Mouse (Mus musculus): Measurements from ENCODE around the gene Slc6a6.

Slc6a6 gene

GRCm38 (mm10) chr6:91700823-91701621, 17.2 kb downstream of the Slc6a6 start:
- DNase-seq (ENCODE audit: low read depth, low spot score): no peak

DNA sequence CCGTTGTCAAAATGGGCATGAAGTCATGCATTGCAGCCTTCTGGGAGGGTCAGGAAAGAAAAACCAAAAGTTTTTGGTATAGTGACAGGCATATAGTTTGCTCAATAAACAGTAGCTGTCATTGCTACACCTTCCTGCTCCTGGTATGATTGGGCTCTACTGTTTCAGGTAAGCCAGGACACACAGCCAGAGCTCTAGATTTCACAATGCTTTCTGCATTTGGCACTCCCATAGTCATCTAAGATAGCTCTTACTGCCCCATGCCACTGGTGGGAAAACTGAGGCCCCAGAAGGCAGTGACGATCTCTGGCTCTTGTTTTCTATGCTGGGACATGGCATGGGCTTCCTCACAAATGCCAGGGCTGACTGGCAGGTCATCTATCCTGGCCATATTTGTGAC, 19.6 kb downstream of the Slc6a6 start:
- no peak for DNase-seq (ENCODE audit: low read depth, low spot score)

DNA sequence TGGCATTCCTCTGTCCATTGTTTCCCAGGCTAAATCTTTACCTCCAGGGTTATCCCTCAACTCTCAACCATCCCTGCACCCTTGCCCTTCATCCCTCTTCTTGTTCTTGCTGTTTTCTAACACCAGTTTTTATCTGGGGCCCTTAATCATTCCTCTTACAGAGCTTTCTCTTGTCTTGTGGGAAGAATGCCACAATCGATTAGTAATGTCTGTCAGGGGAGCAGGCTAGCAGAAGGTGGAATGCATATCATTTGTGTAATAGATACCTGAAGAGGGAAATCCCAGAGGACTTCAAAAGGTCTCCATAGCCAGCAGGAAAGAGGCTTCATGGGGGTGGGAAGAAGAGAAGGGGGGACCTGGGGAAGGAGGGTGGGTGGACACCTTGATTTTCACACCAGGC, 20.6 kb downstream of the Slc6a6 start:
- no peak for DNase-seq (ENCODE audit: low read depth, low spot score)

DNA sequence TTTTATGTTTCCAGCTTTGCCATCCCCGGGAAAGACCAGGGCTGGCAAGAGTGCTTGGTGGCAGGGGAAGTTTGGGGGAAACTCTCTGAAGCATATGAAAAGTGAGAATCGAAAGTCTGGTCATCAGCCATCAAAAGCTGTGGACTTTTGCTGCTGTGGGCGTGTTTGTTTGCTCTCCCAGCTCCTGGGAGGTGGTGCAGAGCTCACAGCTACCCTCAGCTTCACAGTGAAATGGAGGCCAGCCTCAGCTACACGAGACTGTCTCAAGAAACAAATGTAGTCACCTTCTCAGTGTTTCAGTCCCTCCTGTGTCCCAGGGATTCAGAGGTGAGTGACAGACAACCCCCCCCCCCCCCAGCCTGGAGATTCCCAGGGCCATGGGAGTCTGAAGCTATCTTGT, 21.8 kb downstream of the Slc6a6 start:
- no peak for DNase-seq (ENCODE audit: low read depth, low spot score)

DNA sequence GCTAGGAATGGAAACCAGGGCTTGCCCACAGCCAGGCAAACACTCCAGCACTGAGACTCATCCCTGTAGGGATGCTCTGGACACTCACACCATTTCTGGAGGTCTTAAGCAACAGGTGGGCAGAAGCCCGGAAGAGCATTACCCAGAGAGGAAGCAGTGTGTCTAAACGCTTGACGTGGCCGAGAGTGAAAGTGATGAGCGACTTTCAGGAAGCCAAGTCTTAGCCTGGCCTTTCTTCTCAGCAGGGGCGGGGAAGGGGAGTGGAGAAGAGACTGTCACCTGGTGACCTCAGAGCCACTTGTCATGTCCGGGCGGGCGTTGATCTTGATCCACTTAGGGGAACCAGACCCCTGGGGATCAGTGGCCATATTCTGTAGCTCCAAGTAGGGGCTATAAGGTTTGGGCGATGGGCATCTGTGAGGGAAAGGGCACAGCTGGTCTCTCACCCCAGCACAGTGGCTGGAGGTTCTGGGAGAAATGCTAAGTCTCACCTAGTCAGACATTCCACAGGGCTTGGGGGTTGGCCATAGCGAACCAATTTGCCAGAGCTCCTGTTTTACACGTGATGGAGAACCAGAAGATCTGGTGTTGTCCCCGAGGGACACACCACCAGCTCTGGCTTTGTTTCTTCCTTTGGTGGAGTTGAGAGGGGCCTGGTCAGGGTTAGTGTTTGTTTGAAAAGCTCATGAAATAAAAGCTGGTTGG, 22.4 kb downstream of the Slc6a6 start:
- DNase-seq (ENCODE audit: low read depth, low spot score): no peak

DNA sequence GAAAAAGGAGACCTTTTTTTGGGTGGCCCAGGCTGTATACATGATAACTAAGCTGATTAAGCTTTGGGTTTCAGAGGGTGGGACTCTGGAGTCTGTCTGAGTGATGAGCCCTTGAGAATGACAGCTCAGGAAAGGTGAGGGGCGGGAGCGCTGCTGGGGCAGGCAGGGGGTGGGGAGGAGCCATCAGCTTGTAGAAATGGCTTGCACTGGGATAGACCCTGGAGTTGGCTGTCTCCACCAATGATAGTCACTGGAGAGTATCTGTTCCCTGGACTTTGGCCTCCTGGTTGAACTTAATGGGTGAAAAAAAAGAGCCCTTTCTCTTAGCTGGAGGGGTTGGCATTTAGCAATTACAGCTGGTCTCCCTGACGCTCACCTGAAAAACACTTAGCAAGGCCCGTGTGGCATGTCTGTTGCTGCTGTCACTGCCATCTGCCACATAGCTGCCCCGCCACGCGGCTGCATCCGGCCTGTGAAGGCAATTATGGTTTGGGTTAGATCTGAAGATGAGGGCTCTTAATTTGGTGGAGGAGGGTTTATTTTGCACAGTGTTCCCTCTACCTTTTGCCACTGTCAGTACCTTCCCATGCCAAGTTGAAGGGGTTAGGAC, 23.5 kb downstream of the Slc6a6 start:
- no peak for DNase-seq (ENCODE audit: low read depth, low spot score)

DNA sequence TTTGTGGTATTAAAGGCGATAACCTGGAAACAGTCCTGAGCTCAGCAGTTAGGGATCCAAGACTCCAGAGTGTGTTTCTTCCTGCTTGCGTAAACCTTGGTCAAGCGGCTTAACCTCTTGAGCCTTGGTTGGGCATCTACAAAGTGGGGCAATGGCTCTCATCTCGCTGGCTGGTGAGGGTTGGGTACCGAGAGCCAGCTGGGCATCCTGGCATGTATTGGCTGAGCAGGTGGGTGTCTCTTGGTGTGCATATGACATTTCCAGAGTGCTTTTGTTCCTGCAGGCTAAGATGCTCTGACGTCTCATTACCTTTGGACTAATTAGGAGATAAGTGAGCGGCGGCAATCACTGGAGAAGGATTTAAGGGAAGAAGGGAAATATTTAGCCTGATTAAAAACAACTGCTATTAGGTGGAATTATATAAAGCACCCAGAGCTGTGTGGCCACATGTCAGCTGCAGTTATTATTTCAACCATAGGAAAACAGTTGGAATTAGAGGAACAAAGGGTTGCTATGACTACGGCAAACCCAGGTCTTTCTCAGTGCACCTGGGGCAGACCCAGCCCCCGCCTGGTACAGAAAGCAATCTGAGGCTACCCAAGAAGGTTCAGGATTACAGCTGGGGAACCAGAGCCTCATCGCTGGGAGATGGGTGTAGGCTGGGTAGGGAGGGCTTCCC, 24.2 kb downstream of the Slc6a6 start:
- DNase-seq (ENCODE audit: low read depth, low spot score): no peak

DNA sequence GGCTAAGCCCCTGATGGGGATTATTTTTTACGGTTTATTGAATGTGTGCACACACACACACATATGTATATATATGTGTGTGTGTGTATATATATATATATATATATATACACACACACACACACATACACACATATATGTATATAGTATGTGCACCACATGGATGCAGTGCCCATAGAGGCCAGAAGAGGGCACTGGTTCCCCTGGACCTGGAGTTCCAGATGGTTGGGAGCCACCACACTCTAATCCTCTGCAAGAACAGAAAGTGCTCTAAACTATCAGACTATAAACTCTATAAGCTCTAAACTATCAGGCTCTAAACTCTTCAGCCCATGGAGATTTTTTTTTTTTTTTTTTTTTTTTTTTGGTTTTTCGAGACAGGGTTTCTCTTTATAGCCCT, 25.1 kb downstream of the Slc6a6 start:
- DNase-seq (ENCODE audit: low read depth, low spot score): no peak

DNA sequence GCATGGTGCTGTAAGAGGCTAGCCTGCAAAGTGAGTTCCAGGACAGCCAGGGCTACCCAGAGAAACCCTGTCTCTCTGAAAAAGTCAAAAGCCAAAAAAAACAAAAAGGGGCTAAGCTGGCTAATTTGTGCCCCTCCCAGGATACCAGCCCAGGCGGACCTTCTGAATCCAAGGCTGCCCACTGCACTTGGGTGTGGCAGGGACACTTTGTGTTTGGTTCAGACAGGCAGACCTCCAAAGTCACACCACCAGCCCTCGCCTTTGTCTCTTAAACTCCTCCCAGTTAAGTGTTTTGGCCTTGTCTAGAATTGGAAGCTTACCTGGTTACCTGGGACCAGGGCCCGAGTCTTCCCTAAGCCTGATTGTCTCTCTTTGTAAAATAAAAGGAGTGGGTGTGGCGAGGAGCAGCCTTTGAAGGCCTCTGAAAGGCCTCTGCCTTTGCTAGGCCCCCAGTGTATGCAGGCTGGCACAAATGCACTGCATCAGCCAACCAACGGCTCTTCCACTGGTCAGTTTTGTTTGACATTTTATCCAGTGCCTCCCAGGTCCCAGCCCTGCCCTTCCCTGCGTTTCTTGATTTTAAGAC, 26.6 kb downstream of the Slc6a6 start:
- no peak for DNase-seq (ENCODE audit: low read depth, low spot score)

DNA sequence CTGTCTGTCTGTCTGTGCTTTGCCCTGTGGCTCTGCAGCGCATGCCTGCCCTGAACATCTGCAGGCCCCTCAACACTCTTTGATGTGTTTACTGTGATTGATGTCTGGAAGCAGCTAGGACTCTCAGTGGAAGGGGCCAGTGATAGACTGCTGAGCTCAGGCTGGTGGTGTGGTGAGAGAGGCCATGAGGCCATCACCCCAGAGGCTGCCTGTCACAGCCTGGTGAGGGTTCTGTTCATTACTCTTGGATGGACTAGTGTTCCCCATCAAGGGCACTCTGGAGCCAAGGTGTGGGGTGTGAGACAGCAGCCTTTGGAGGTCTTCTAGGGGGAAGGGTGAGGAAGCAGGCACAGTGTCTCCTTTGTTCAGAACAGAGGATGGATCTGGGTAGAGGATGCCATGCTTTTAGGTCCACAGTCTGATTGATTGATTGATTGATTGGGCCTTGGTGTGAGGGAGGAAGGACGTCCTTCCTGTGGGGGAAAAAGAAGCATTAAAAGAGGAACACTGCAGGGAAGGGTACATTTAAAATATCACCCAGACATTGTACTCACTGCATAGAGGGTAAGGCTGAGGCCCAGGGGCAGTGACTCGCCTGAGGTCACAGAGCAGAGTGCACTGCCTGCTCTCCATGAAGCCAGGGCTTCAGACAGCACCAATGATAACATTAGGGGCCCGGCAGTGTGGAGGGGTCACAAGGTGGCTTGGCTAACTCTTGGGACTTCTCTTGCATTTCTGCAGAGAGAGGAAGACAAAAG, 28.4 kb downstream of the Slc6a6 start:
- DNase-seq (ENCODE audit: low read depth, low spot score): no peak

GRCm38 (mm10) chr6:91712855-91713331, 29.0 kb downstream of the Slc6a6 start:
- DNase-seq (ENCODE audit: low read depth, low spot score): no peak

DNA sequence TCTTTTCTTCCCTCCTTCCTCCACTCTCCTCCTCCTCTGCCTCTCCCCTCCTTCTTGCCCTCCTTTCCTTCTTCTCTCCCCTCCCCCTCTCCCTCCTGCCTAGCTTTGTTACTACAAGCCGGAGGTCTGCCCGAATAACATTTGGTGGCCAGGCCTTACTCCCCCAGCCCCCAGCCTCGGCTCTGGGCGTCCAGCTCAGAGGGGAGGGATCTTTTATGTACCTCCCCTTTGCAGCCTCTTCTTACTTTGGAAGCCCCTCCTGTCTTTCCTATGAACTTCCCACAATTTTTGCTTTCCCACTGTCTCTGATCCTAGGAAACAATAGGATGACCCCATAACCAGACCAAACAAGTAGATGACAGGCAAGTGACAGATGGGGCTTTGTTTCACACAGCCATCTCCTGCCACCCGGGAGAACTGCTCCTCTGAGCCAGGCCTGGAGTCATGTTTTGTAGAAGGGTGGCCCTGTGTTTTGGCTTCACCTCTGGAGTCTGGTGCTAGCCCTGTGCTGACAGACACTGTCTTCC, 29.6 kb downstream of the Slc6a6 start:
- no peak for DNase-seq (ENCODE audit: low read depth, low spot score)

- DNase-seq (ENCODE audit: low read depth, low spot score): no peak
These were observed 31.2 kb downstream of the Slc6a6 start for GRCm38 (mm10) chr6:91715023-91715422.

DNA sequence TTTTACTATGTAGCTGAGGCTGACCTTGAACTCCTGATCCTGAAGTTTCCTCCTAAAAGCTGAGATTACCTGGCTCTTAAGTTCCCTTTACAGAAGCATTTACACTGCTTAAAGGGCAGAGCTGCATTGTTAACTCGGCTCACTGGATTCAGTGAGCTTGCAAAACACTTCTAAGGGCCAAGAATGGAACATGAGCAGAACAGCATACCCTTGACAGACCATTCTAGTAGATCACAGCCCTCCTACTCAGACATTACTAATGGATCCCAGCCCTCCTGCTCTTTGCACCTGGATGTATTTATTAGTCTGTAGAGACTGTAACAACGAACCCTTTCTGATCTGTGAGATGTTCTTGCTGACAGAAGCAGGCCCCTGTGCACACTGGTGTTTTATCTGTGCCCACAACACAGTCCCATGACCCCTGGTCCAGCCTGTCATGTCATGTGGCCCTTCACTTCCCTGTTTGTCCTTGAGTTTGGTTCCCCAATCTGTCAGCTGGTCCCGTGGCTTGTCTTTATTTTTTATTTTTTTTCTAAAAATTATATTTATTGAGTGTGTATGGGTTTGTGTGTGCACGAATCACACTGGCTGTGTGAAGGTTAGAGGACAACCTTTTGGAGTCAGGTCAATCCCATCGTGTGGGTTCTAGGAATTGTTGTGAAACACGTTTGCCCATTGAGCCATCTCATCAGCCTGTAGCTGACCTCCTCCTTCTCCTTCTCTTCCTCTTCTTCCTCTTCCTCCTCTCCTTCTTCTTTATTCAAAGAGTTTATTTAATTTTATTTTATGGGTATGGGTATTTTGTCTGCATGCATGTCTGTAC, 32.3 kb downstream of the Slc6a6 start:
- DNase-seq (ENCODE audit: low read depth, low spot score): no peak

DNA sequence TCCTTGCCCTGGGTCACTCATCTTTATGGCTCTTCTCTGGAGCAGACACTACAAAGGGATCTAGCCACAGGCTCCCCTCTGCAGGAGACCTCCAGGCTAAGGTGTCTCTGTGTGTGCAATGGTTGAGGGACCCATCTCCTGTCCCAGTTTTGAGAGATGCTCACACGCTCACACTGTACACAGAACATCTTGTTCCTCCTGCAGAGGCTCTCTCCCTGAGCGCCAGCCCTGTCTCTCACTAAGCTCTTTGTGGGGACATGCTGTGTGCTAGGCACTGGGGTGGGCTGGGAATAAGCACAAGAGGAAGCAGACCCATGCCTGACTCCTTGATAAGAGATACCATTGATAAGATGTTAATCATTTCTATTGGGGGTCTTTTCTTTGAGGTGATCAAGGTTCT, 34.2 kb downstream of the Slc6a6 start:
- no peak for DNase-seq (ENCODE audit: low read depth, low spot score)

GRCm38 (mm10) chr6:91718603-91719002, 34.8 kb downstream of the Slc6a6 start:
- no peak for DNase-seq (ENCODE audit: low read depth, low spot score)

DNA sequence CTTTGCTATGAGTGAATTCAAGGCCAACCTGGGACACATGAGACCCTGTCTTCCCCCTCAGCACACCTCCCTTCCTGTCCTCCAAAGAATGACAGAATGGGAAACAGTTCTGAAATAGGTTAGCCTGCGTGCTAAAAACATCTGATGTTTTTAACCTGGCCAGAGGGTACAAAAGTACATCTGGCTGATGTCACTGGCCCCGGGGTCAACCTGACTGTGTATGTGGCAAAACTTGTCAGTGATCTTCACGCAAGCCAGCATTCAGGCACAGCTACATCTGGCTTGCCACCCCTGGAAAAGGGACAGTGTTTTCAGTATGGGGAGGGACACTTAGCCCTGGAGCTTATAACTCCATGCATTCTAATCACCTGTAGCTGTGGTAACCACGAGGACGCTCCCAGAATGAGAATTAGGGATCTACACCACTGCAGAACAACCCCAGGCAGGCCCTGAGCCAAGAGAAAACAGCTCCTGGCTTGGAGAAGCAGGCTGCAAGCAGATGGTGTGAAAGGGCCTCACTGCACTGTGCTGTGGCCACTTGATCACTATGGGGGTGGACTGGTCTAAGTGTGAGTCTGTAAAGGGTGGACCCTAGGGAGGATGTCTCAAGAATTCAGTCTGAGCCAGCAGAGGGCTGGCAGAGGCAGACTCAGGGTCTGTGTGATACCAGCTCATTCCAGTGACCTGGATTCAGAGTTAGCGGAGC, 35.3 kb downstream of the Slc6a6 start:
- no peak for DNase-seq (ENCODE audit: low read depth, low spot score)

DNA sequence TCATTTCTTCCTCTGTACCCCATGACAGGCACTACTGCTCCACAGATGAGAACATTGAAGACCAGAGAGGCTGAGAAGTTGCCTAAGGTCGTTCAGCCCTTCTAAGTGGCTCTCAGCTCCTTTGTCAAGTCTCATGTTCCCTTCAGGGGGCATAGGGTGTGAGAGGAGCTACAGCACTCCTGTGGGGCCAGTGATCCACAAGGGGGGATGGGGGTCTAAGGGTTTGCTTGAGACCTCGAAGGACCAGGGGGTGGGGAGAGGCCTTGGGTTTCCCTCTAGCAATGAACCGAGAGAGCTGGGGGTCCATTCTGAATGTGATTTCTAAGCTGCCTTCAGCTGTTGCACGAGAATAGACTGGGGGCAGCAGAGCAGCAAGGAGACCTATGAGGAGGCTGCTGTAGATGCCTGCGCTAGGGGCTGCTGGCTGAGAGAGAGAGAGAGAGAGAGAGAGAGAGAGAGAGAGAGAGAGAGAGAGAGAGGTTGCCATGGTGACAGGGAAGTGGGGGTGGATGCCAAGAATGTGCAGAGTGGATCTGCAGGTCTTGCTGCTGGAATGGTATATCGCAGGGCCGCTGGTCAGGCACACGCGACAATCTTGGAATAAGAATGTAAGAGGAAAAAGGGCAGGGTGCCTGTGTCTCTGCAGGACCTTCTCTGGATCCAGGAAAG, 36.1 kb downstream of the Slc6a6 start:
- DNase-seq (ENCODE audit: low read depth, low spot score): no peak
